Mouse (Mus musculus) forebrain, embryonic 10.5 days (tissue): ENCODE measurements around the gene Hmcn1. TPM values are rescaled to one million over a fixed set of nuclear protein-coding genes. Genes with fewer than 3 reads are reported as not detected.

Experiments used
- DNase-seq: peaks from one replicate; pipeline ENCODE4 v3.0.0-alpha.2; 2017; ENCODE audit warnings: low spot score; ENCODE audit errors: extremely low spot score
- H3K27ac ChIP-seq: fragments of 300-500 bp; sonication (generic); 2 replicates; pipeline ENCODE4 v1.5.1; 2016; ENCODE audit warnings: mild to moderate bottlenecking
- H3K27me3 ChIP-seq: fragments of 300-500 bp; sonication (generic); 2 replicates; pipeline ENCODE4 v1.6.1; 2016; ENCODE audit warnings: mild to moderate bottlenecking; ENCODE audit not compliant: poor library complexity, severe bottlenecking
- H3K36me3 ChIP-seq: fragments of 300-500 bp; sonication (generic); replicated peaks from 2 replicates; pipeline ENCODE4 v1.6.1; 2016; ENCODE audit warnings: mild to moderate bottlenecking, moderate library complexity
- H3K4me1 ChIP-seq: fragments of 300-500 bp; sonication (generic); 2 replicates; pipeline ENCODE4 v1.6.1; 2016
- H3K4me3 ChIP-seq: fragments of 300-500 bp; sonication (generic); 2 replicates; pipeline ENCODE4 v1.5.1; 2016; ENCODE audit warnings: mild to moderate bottlenecking, moderate library complexity
- H3K9me3 ChIP-seq: fragments of 300-500 bp; sonication (generic); 2 replicates; pipeline ENCODE4 v1.6.1; 2016; ENCODE audit warnings: mild to moderate bottlenecking, moderate library complexity
- WGBS: fragments of 180-500 bp; shearing (Covaris S2); methylation state at CpG from one replicate; pipeline ENCODE4 v1.1.7; 2016; 5-methylcytosine and 5-hydroxymethylcytosine counted together
- polyA plus RNA-seq: library from polyadenylated mRNA; unstranded; fragments of >200 nt; fragmentation: Nextera tagmentation; extraction: Ambion mirVana; gene quantifications from 2 replicates; pipeline ENCODE4 v1.2.1, GENCODE M21; 2016

Hmcn1 gene
- 9.1 and 10.5 TPM in 2 replicates for polyA plus RNA-seq

- H3K27me3 ChIP-seq: 0 out of 2 replicates have a peak, but pooled peaks cover 3% of the 10 kb centered on the region
- H3K4me1 ChIP-seq: peaks cover 33% of the 10 kb centered on the region
- H3K9me3 ChIP-seq: no peaks in the 10 kb centered on the region
- H3K36me3 ChIP-seq: no peaks in the 10 kb centered on the region
- peak within 1 kb of the TSS; percentile 72 for H3K4me3 ChIP-seq
- peak within 1 kb of the TSS; percentile 93 for H3K27ac ChIP-seq
- DNase-seq: peak; percentile 82
- under 1% methylated on average over 38 of the region's 38 CpGs for WGBS
Measured at GRCm38 (mm10) chr1:150993162-150994064, at the start of gene Hmcn1. Gene Hmcn1 (minus strand): TSS chr1:150993435.

GRCm38 (mm10) chr1:151040945-151041649 lies 47.9 kb upstream of the Hmcn1 start:
- H3K27me3 ChIP-seq: no peaks in the 10 kb centered on the region
- no peaks in the 10 kb centered on the region for H3K36me3 ChIP-seq
- 62% methylated on average over 18 of the region's 18 CpGs for WGBS
- H3K9me3 ChIP-seq: no peaks in the 10 kb centered on the region
- no peak overlapping the region for H3K27ac ChIP-seq
- H3K4me1 ChIP-seq: peaks cover 42% of the 10 kb centered on the region
- H3K4me3 ChIP-seq: no peak overlapping the region
- DNase-seq: no peak

- H3K27me3 ChIP-seq: no peaks in the 10 kb centered on the region
- peaks cover 34% of the 10 kb centered on the region for H3K4me1 ChIP-seq
- DNase-seq: no peak
- H3K4me3 ChIP-seq: no peak overlapping the region
- no peaks in the 10 kb centered on the region for H3K9me3 ChIP-seq
- no peak overlapping the region for H3K27ac ChIP-seq
- H3K36me3 ChIP-seq: no peaks in the 10 kb centered on the region
- WGBS: 77% methylated on average over 7 of the region's 7 CpGs
Measured at GRCm38 (mm10) chr1:151040290-151040689, 47.1 kb upstream of the Hmcn1 start.

GRCm38 (mm10) chr1:151039189-151039588 lies 46.0 kb upstream of the Hmcn1 start:
- 82% methylated on average over 4 of the region's 4 CpGs for WGBS
- no peaks in the 10 kb centered on the region for H3K9me3 ChIP-seq
- no peaks in the 10 kb centered on the region for H3K36me3 ChIP-seq
- no peak for DNase-seq
- peaks cover 24% of the 10 kb centered on the region for H3K4me1 ChIP-seq
- H3K27ac ChIP-seq: no peak overlapping the region
- H3K4me3 ChIP-seq: no peak overlapping the region
- H3K27me3 ChIP-seq: no peaks in the 10 kb centered on the region

- H3K27ac ChIP-seq: no peak overlapping the region
- WGBS: 29% methylated on average over 8 of the region's 8 CpGs
- no peaks in the 10 kb centered on the region for H3K27me3 ChIP-seq
- no peaks in the 10 kb centered on the region for H3K9me3 ChIP-seq
- H3K4me3 ChIP-seq: no peak overlapping the region
- DNase-seq: no peak
- peaks cover 21% of the 10 kb centered on the region for H3K4me1 ChIP-seq
- H3K36me3 ChIP-seq: no peaks in the 10 kb centered on the region
Measured at GRCm38 (mm10) chr1:151038566-151038965, 45.3 kb upstream of the Hmcn1 start.

GRCm38 (mm10) chr1:151036405-151036985 lies 43.3 kb upstream of the Hmcn1 start:
- Histone ChIP-seq H3K27me3 (no peaks in the 10 kb centered on the region), H3K9me3 (no peaks in the 10 kb centered on the region), H3K4me3 (no peak overlapping the region), H3K4me1 (peaks cover 17% of the 10 kb centered on the region), H3K36me3 (no peaks in the 10 kb centered on the region), H3K27ac (no peak overlapping the region)
- no peak for DNase-seq
- WGBS: 87% methylated on average over 15 of the region's 15 CpGs

GRCm38 (mm10) chr1:151035766-151036165 lies 42.5 kb upstream of the Hmcn1 start:
- 80% methylated on average over 3 of the region's 3 CpGs for WGBS

GRCm38 (mm10) chr1:151034993-151035592 lies 41.9 kb upstream of the Hmcn1 start:
- no peak overlapping the region for H3K4me3 ChIP-seq
- WGBS: 5% methylated on average over 5 of the region's 5 CpGs
- no peak overlapping the region for H3K27ac ChIP-seq
- DNase-seq: peak; percentile 55
- H3K27me3 ChIP-seq: no peaks in the 10 kb centered on the region
- peaks cover 10% of the 10 kb centered on the region for H3K4me1 ChIP-seq
- no peaks in the 10 kb centered on the region for H3K9me3 ChIP-seq
- H3K36me3 ChIP-seq: no peaks in the 10 kb centered on the region

More at GRCm38 (mm10) chr1:151035766-151036165, 42.5 kb upstream of the Hmcn1 start:
- no peaks in the 10 kb centered on the region for H3K9me3 ChIP-seq
- peaks cover 10% of the 10 kb centered on the region for H3K4me1 ChIP-seq
- no peak overlapping the region for H3K4me3 ChIP-seq
- DNase-seq: no peak
- no peak overlapping the region for H3K27ac ChIP-seq
- no peaks in the 10 kb centered on the region for H3K36me3 ChIP-seq
- no peaks in the 10 kb centered on the region for H3K27me3 ChIP-seq

GRCm38 (mm10) chr1:151033291-151033690 lies 40.1 kb upstream of the Hmcn1 start:
- H3K4me3 ChIP-seq: no peak overlapping the region
- H3K9me3 ChIP-seq: no peaks in the 10 kb centered on the region
- H3K27me3 ChIP-seq: no peaks in the 10 kb centered on the region
- no peak overlapping the region for H3K27ac ChIP-seq
- peaks cover 2% of the 10 kb centered on the region for H3K4me1 ChIP-seq
- H3K36me3 ChIP-seq: no peaks in the 10 kb centered on the region
- no peak for DNase-seq

GRCm38 (mm10) chr1:151031581-151031980 lies 38.3 kb upstream of the Hmcn1 start:
- Histone ChIP-seq H3K4me3 (no peak overlapping the region), H3K4me1 (no peaks in the 10 kb centered on the region), H3K27ac (no peak overlapping the region), H3K9me3 (no peaks in the 10 kb centered on the region), H3K27me3 (no peaks in the 10 kb centered on the region), H3K36me3 (no peaks in the 10 kb centered on the region)
- WGBS: 90% methylated on average over 10 of the region's 10 CpGs
- DNase-seq: no peak

GRCm38 (mm10) chr1:151031086-151031485 lies 37.9 kb upstream of the Hmcn1 start:
- no peaks in the 10 kb centered on the region for H3K4me1 ChIP-seq
- no peaks in the 10 kb centered on the region for H3K9me3 ChIP-seq
- H3K27ac ChIP-seq: no peak overlapping the region
- no peak overlapping the region for H3K4me3 ChIP-seq
- DNase-seq: no peak
- H3K27me3 ChIP-seq: no peaks in the 10 kb centered on the region
- no peaks in the 10 kb centered on the region for H3K36me3 ChIP-seq
- 79% methylated on average over 8 of the region's 8 CpGs for WGBS

- 86% methylated on average over 19 of the region's 19 CpGs for WGBS
- Histone ChIP-seq H3K9me3 (no peaks in the 10 kb centered on the region), H3K4me1 (no peaks in the 10 kb centered on the region), H3K4me3 (no peak overlapping the region), H3K27me3 (no peaks in the 10 kb centered on the region), H3K27ac (no peak overlapping the region), H3K36me3 (no peaks in the 10 kb centered on the region)
- no peak for DNase-seq
Measured at GRCm38 (mm10) chr1:151025049-151025773, 32.0 kb upstream of the Hmcn1 start.
